Mouse (Mus musculus): ENCODE data around the gene Fam193a. TPM values are rescaled to one million over a fixed set of nuclear protein-coding genes. Genes with fewer than 3 reads are reported as not detected.

Gene Fam193a
- total and polyA plus RNA-seq, 2 experiments from 2014 or later, result 12.4 to 53.3 TPM

GRCm38 (mm10) chr5:34525663-34526476, 156.1 kb downstream of the Fam193a start, which contains the start of gene Sh3bp2:
TSS of gene Sh3bp2 (plus strand) at chr5:34525838.
- Histone ChIP-seq H3K4me3 (ENCODE audit: low read depth, low read length) (peak within 1 kb of the TSS; percentile 46), H3K27me3 (ENCODE audit: insufficient read depth, low read length) (no peaks in the 10 kb centered on the region; the same call in 1 of the 2 replicates), H3K9me3 (ENCODE audit: low read length) (no peaks in the 10 kb centered on the region), H3K4me1 (ENCODE audit: insufficient read depth, low read length) (no peaks in the 10 kb centered on the region), H3K36me3 (ENCODE audit: insufficient read depth, low read length) (no peaks in the 10 kb centered on the region), H3K27ac (ENCODE audit: low read depth, low read length) (no peak within 1 kb of the TSS), H3K9ac (replicated peaks; ENCODE audit: low read length, poor library complexity, severe bottlenecking) (peak within 1 kb of the TSS; percentile 34; the same call in 1 of the 2 replicates), H3K4me2 (ENCODE audit: low read depth, low read length, poor library complexity, severe bottlenecking) (peak within 1 kb of the TSS; percentile 80)
- no peak for TF ChIP-seq CTCF (IDR thresholded peaks at IDR 0.05)
- 3% methylated on average over 38 of the region's 38 CpGs for WGBS
- ATAC-seq (ENCODE audit: low FRiP score) (peak; percentile 68), DNase-seq (ENCODE audit: low spot score) (peak; percentile 76)

GRCm38 (mm10) chr5:34526477-34526775, 156.7 kb downstream of the Fam193a start:
- 37% methylated on average over 5 of the region's 5 CpGs for WGBS
- no peak overlapping the region for H3K9ac ChIP-seq (replicated peaks; ENCODE audit: low read length, poor library complexity, severe bottlenecking)
- DNase-seq (ENCODE audit: low spot score), result no peak
- no peak overlapping the region for H3K4me2 ChIP-seq (ENCODE audit: low read depth, low read length, poor library complexity, severe bottlenecking)
- peak overlapping the region; percentile 46; the same call in 1 of the 2 replicates for H3K4me3 ChIP-seq (ENCODE audit: low read depth, low read length)
- no peak for ATAC-seq (ENCODE audit: low FRiP score)
- H3K36me3 ChIP-seq (ENCODE audit: insufficient read depth, low read length), result no peaks in the 10 kb centered on the region
- H3K4me1 ChIP-seq (ENCODE audit: insufficient read depth, low read length), result no peaks in the 10 kb centered on the region
- no peaks in the 10 kb centered on the region for H3K9me3 ChIP-seq (ENCODE audit: low read length)
- TF ChIP-seq CTCF (IDR thresholded peaks at IDR 0.05), result no peak
- H3K27me3 ChIP-seq (ENCODE audit: insufficient read depth, low read length), result no peaks in the 10 kb centered on the region; the same call in 1 of the 2 replicates
- H3K27ac ChIP-seq (ENCODE audit: low read depth, low read length), result no peak overlapping the region

GRCm38 (mm10) chr5:34527352-34527751, 157.6 kb downstream of the Fam193a start:
- H3K27ac ChIP-seq (ENCODE audit: low read depth, low read length), result no peak overlapping the region
- TF ChIP-seq CTCF (IDR thresholded peaks at IDR 0.05), result no peak
- H3K4me2 ChIP-seq (ENCODE audit: low read depth, low read length, poor library complexity, severe bottlenecking), result no peak overlapping the region
- ATAC-seq (ENCODE audit: low FRiP score) (no peak), DNase-seq (ENCODE audit: low spot score) (no peak)
- H3K4me1 ChIP-seq (ENCODE audit: insufficient read depth, low read length), result no peaks in the 10 kb centered on the region
- H3K4me3 ChIP-seq (ENCODE audit: low read depth, low read length), result no peak overlapping the region
- H3K9me3 ChIP-seq (ENCODE audit: low read length), result no peaks in the 10 kb centered on the region
- no peaks in the 10 kb centered on the region; the same call in 1 of the 2 replicates for H3K27me3 ChIP-seq (ENCODE audit: insufficient read depth, low read length)
- no peaks in the 10 kb centered on the region for H3K36me3 ChIP-seq (ENCODE audit: insufficient read depth, low read length)
- H3K9ac ChIP-seq (replicated peaks; ENCODE audit: low read length, poor library complexity, severe bottlenecking), result no peak overlapping the region
- 81% methylated on average over 2 of the region's 2 CpGs for WGBS

GRCm38 (mm10) chr5:34528724-34529123, 159.0 kb downstream of the Fam193a start:
- ATAC-seq (ENCODE audit: low FRiP score) (no peak), DNase-seq (ENCODE audit: low spot score) (no peak)
- no peaks in the 10 kb centered on the region for H3K9me3 ChIP-seq (ENCODE audit: low read length)
- no peak overlapping the region for H3K9ac ChIP-seq (replicated peaks; ENCODE audit: low read length, poor library complexity, severe bottlenecking)
- H3K4me3 ChIP-seq (ENCODE audit: low read depth, low read length), result no peak overlapping the region
- H3K27me3 ChIP-seq (ENCODE audit: insufficient read depth, low read length), result no peaks in the 10 kb centered on the region; the same call in 1 of the 2 replicates
- no peak for TF ChIP-seq CTCF (IDR thresholded peaks at IDR 0.05)
- 79% methylated on average over 5 of the region's 5 CpGs for WGBS
- H3K4me1 ChIP-seq (ENCODE audit: insufficient read depth, low read length), result no peaks in the 10 kb centered on the region
- no peak overlapping the region for H3K27ac ChIP-seq (ENCODE audit: low read depth, low read length)
- no peak overlapping the region for H3K4me2 ChIP-seq (ENCODE audit: low read depth, low read length, poor library complexity, severe bottlenecking)
- no peaks in the 10 kb centered on the region for H3K36me3 ChIP-seq (ENCODE audit: insufficient read depth, low read length)

- TF ChIP-seq CTCF (IDR thresholded peaks at IDR 0.05), result no peak
- Histone ChIP-seq H3K4me3 (ENCODE audit: low read depth, low read length) (no peak overlapping the region), H3K4me2 (ENCODE audit: low read depth, low read length, poor library complexity, severe bottlenecking) (no peak overlapping the region), H3K9ac (replicated peaks; ENCODE audit: low read length, poor library complexity, severe bottlenecking) (no peak overlapping the region), H3K36me3 (ENCODE audit: insufficient read depth, low read length) (no peaks in the 10 kb centered on the region), H3K9me3 (ENCODE audit: low read length) (no peaks in the 10 kb centered on the region), H3K4me1 (ENCODE audit: insufficient read depth, low read length) (no peaks in the 10 kb centered on the region), H3K27ac (ENCODE audit: low read depth, low read length) (no peak overlapping the region), H3K27me3 (ENCODE audit: insufficient read depth, low read length) (no peaks in the 10 kb centered on the region; the same call in 1 of the 2 replicates)
- ATAC-seq (ENCODE audit: low FRiP score) (no peak), DNase-seq (ENCODE audit: low spot score) (no peak)
- 80% methylated on average over 5 of the region's 5 CpGs for WGBS
These were observed 160.4 kb downstream of the Fam193a start for GRCm38 (mm10) chr5:34530116-34530515.

GRCm38 (mm10) chr5:34530687-34531086, 161.0 kb downstream of the Fam193a start:
- no peak for ATAC-seq (ENCODE audit: low FRiP score)
- no peak overlapping the region for H3K4me3 ChIP-seq (ENCODE audit: low read depth, low read length)
- TF ChIP-seq CTCF (IDR thresholded peaks at IDR 0.05), result no peak
- H3K9ac ChIP-seq (replicated peaks; ENCODE audit: low read length, poor library complexity, severe bottlenecking), result no peak overlapping the region
- 55% methylated on average over 4 of the region's 4 CpGs for WGBS
- H3K27me3 ChIP-seq (ENCODE audit: insufficient read depth, low read length), result no peaks in the 10 kb centered on the region; the same call in 1 of the 2 replicates
- H3K27ac ChIP-seq (ENCODE audit: low read depth, low read length), result no peak overlapping the region
- H3K4me1 ChIP-seq (ENCODE audit: insufficient read depth, low read length), result no peaks in the 10 kb centered on the region
- no peaks in the 10 kb centered on the region for H3K9me3 ChIP-seq (ENCODE audit: low read length)
- no peak for DNase-seq (ENCODE audit: low spot score)
- H3K4me2 ChIP-seq (ENCODE audit: low read depth, low read length, poor library complexity, severe bottlenecking), result no peak overlapping the region
- H3K36me3 ChIP-seq (ENCODE audit: insufficient read depth, low read length), result no peaks in the 10 kb centered on the region
